Mouse (Mus musculus): ENCODE measurements at regions not wholly inside any gene's neighbourhood (a gene's known extent, or its start where the extent isn't known, plus 50 kb on each side); places are given as distances from the start of the nearest gene placed in this dataset.

DNA sequence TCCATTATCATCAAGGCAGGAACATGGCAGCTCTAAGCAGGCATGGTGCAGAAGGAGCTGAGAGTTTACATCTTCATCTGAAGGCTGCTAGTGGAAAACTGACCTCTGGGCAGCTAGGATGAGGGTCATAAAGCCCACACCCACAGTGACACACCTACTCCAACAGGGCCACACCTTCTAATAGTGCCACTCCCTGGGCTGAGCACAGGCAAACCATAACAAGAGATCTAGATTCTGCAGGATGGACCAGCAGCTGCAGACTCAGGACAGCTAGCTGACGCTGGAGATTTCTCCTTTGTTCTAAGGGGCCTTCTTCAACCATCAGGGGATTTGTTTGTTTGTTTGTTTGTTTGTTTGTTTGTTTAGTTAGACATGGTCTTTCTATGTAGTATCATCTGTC lies 79.6 kb upstream of the Bod1 start:
- no peak for DNase-seq

DNA sequence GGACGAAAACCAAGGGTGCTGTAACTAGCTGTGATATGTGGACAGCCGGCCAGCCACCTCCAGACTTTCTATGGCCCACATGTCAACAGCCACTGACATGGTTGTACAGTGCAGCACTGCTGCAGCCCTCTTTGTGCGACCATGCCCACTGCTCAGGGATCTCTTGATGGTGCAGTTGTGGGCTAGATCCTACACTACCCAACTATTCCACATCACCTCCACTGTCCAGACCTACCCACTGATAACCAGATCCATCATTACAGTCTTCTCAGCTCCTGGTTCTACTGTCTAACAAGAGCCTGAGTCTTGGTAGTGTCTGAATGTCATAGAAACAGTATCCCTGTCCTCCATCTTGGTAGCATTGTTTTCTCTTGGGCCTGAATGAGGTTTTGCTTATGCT lies 81.5 kb upstream of the Bod1 start:
- DNase-seq = no peak

DNA sequence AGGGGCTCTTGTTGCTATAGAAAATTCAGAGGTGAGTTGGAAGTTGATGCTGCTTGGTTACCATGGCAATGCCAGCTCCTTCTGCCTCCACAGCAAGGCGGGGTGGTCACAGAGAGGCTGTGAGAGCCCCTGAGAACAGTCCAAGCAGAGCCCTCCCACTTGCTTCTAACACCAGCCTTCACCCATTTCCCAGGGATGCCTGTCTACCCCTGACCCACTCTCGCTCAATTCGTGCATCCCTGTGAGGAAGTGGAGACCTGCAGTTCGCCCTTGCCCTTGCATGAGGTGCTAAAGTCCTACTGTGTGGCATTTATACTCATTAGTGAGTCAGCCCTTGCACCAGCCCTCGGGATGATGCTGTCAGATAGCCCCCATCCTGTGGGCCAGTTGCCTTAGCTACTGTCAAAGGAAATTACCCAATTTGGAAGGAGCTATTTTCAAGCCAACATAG lies 82.1 kb upstream of the Bod1 start:
- no peak for DNase-seq

DNA sequence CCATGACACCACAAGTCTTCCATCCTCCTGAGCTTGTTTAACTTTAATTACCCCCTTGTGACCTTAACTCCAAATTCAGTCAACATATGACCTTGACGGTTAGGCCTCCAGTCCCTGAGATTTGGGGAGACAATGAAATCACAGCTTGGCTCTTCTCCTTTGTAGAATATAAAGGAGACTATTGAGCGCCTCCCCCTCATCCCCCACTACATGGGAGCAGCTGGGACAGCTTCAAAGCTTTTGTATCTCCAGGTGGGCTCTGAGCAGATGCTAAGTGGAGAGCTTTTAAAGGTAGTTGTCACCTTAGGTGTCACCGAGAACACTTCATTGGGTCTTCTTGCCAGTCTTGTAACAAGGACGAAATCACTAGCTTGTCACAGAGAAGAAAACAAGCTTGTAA lies 82.7 kb upstream of the Bod1 start:
- DNase-seq = no peak

DNA sequence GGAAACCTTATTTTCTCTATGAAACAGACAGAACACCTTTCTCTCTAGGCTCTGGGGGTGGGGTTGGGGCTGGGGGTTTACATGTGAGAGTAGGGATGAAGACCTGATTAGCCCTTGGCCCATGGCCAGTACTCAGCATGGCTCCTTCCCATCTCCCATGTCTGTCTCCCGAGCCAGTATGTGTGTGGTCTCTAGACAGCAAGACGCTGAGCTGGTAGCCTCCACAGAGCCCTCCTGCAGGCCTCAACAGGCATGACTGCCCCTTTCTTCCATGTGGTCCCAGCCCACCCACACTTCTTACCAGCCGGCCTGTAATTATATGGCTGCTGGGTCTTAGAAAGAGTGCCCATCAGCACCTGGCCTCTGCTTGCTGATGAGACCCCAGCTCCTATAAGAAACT lies 84.2 kb upstream of the Bod1 start:
- DNase-seq = no peak

DNA sequence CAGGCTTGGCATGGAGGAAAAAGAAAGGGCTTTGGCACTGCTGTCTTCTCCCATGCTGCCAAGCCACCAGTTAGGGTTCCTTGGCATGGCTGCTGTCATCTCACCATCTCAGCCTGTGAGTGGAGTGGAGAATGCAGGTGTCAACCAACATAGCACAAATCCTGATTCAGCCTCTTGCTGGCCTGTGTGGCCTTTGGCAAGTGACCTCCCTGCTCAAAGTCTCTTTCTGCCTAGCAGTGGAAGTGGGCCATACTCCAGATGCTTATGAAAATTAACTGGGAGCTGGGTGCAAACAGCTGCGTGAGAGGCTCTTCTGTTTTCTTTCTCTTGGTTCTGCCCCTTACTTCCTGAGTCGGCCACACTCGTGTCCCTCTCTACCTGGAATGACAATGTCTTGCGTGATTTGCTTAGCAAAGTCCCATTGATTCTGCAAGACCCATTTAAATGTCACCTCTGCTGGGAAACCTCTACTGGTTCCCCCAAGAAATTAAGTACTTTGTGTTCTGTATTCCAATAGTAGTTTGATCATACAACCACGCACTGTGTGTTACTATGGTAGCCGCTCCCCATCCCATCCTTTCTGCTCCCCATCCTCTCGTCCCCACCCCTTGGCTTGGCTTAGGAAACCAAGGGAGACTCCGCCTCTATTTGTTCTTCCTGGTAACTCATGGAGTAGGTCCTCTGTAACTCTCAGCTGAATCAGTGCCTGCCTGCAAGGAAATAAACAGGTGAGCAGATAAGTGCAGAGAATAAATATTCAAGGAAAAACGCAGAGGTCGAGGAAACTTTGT lies 84.9 kb upstream of the Bod1 start:
- no peak for DNase-seq

DNA sequence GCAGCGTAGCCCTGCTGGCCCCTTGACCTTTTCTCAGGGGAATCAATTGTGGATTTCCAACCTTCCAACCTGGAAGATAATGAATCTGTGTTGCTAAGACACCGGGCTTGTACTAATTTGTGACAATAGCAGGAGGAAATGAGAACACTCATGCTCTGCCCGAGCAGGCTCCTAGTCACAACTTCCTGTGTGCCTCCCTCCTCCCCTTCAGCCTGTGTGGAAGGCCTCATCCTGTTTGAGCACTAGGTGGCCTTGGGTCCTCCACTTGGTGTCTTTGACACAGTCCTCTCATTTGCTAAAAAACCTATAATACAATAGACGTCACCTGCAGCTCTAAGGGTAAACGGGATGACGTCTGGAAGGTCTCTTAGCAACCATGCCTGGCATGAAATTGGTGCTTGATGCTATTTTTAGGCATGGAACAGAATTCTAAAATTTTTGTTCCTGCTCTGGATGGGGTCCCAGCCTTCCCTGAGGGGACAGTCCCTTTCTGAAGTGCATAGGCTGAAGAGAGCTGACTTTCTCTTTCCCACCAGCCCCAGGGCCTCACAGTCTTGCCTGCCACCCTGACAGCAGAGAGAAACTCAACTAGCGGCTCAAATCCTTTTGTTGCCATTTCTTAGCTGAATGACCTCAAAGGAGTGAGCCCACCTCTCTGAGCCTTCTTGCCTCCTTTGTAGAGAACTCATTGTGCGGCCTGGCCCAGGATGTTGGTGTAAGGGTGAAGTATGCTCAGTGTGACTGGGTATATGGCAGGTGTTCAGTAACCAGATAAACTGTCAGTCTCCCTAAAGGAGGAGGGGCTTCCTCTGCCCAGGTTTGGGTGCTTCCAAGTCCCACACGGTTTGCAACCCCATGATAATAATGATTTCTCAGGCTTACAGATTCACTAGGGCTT lies 88.4 kb upstream of the Bod1 start:
- peak; percentile 35 for DNase-seq

DNA sequence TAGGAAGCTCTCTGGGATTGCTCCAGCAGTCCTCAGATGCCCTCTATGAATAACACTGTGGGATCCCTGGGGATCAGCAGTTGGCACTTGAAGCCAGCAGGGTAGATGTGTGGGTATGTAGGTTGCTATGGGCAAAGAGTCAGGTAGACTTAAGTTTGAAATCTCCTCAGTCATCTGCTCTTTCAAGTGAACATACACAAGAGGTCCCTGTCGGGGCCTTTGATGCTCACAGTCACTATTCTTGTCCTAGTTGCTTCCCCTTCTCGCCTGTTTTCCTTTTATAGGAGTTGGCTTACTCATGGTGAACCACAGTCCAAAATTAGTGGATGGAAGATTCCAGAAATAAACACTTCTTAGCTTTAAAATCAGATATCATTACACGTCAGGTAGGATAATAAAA lies 92.2 kb upstream of the Bod1 start:
- no peak for DNase-seq

DNA sequence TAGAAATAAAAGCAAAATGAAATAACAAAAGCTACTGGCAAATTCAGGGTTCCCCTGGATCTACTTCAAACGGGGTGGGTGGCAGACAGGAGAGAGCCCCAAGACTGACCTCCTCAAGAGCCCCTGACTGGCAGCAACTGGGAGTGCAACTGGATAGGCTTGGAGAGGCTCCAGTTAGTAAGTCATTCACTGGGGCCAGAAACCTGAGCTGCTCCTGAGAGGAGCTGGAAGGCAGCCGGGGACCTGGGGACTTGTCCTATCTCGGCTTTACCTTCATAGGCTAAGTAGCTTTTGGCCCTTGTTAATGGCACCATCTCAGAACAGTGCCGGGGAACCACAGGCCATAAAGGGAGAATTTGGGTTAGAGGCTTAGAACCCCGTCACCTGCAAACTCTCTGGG lies 94.6 kb upstream of the Bod1 start:
- DNase-seq = no peak

DNA sequence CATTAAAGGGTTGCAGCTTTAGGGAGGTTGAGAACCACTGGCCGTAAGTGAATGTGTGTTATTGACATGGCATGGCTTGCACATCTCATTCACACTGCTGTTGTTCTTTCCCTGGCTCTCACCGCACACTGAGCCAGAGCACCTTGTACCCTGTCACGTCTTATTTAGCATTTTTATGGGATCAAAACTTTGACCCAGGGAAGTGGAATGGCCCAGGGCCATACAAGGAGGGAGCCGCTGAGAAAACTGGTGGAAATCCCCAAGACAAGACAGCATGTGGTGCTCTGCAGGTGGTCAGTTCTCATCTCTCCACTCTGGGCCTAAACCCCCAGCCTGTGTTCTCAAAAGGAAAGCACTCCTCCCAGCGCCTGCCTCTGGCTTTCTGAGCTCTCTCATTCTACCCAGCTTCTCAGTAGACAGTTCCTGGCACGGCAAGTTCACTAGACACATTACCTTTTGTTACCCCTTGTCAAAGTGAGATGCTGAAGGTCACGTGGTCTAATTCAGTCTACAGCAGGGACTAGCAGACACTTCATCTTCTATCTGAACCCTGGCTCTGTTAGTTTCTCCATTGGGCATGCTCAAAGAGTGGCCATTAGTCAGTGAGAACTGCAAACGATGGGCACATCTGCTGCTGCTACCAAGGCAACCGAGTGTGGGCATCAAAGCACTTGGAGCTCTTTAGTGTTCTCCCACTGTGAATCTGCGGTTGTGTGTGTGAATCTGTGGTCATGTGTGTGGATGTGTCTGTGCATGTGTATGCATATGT lies 96.2 kb upstream of the Bod1 start:
- DNase-seq = peak; percentile 20

DNA sequence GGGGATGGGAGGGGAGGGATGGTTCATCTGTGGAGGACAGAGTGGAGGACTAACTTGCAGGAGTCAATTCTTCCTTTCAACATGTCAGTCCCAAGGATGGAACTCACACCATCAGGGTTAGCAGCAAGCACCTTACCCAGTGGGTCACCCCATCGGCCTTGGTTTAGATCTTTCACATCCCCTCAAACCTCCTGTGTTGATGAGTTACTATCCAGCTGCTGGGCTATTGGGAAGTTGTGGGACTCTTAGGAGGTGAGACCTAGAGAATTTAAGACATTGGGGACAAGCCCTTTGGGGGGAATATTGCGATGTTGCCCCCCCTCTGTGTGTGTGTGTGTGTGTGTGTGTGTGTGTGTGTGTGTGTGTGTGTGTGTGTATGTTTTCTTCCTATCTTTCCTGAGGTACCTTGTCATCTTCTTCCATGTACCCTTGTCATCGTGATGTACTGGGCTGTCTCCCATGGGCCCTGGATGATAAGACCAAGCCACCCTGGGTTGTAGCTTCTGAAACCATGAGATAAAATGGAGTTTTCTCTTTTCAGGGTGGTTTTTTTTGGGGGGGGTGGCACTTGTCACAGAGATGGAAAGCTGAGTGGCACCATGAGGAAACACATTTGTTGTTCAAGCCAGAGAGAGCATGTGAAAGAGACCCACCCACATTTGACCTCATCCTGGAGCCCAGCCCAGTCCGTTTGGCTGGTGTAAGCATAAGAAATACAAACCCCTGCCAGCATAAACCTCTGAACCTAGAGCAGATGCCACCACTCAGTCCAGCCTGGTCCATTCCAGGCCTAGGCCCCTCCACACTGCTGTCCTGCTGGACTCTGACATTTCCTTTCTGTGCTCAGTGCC lies 98.3 kb upstream of the Bod1 start:
- no peak for DNase-seq

DNA sequence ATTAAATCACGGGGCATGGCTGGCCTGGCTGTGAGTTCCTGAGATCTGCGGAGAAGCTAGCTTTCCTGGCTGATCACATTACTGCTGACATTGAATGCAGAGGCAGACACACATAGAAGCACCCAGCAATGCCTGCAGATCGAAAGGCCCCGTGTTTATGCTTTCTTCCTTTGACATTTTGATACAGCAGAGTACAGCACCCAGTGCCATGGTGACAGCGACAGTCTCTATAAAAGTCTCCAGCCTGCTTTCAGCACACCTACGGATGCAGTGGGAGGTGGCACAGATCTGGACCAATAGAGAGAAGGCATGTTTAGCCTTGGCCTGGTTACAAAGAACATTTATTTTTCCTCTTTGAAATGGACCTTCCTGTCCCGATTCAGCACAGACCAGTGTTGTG lies 99.2 kb upstream of the Bod1 start:
- DNase-seq = no peak

DNA sequence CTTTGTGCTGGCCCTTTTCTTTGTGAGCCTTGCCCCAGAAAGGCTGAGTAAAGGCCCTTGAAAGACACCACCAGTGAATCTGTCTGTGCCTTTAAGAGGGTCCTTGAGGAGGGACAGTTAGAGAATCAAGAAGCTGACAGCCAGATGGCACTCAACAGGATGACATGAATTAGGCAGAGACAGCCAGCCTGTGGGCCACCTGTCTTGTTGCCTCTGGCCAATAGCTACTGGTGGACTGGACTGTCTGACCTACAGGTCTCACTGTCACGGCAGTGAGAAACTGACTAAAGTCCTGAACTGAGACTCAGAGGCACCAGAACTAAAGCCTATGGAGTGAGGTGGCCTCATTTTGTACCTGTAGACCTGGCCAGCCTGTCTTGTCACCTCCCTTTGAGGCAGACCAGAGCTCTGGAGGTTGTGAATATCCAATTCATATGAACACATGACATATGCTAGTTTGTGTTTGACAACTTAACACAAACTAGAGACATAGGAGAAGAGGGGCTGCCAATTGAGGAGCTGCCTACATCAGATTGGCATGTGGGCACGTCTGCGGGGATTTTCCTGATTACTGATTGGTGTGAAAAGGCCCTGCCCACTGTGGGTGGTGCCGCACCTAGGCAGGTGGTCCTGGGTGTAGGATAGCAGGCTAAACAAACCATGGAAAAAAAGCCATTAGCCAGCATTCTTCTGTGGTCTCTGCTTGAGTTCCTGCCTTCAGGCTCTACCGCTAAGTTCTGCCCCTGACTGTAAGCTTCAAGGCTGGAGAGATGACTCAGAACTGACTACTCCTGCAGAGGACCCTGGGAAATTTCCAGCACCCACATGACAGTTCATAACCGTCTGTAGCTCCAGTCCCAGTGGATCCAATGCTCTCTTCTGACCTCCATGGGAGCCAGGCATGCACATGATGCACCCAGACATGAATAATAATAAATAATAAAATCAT lies 100.1 kb upstream of the Bod1 start:
- no peak for DNase-seq

DNA sequence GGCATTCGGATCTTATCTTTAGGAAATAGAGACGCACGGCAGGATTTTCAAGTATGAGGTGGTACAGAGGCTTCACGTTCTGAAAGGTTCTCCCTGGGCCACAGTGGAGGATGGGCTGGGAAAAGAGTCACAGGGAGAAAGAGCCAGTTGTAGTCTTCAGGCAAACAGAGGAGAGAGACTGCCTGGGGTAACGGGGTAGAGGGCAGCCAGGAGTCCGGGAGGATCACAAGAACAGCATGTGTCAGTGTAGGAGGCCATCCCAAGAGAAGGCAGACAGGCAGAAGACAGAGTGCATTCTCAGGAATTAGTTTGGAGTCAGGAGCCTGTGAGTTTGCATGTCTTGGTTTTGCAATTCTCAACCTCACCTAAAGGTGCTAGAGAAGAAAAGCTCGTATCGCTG lies 94.5 kb upstream of the Cpeb4 start:
- DNase-seq = no peak

DNA sequence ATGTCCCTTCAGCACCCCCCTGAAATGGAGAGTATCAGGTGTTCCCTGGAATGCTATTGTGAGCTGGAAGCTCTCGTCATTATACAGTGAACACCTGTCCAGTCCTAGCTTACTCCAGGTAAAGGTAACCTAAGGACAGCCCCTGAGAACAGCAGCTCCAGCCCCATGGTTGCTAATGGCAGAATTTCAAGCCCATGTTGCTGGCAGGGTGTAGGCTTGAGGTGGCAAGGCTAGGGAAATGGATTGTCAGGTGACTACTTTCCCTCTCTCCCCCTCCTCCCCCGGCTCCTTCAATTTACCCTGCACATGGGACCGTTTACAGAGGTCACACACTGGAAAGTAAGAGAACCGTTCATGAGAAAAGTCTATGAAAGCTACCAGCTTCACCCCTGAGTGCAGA lies 93.2 kb upstream of the Cpeb4 start:
- no peak for DNase-seq

DNA sequence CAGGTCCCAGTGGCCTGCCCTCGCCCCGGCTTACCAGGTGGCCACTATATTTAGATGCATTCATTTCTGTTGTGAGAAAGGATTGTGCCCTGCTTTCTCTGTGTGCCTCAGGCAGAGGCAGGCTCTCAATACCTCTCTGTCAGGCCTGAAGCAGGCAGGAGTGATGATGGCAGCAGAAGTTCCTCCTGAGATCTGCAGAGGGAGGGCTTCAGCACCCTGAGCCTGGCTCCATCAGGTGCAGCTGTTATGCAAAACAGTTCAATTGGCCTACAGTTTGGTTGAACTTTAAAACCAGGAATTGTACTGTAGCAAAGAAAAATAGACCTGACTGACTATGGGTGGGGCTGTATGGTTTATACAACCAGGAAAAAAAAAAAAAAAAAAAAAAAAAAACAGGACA lies 92.7 kb upstream of the Cpeb4 start:
- no peak for DNase-seq

DNA sequence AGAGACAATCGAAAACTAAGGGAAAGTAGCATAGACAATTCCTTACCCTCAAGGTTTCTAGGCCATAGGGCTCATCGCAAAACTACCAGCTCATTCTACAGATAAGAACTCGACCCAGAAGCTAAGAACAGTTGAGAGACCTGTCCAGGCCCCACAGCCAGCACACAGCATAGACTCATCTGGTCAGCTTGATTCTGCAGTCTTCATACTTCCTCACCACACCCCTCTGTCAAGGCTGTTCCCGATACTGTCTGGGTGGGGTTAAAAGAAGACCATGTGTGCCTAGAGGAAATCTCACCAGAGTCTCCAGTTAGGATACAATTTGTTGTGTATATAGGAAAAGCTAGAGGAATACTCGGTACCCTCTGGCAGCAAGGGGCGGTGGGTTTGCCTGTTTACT lies 91.0 kb upstream of the Cpeb4 start:
- DNase-seq = no peak

DNA sequence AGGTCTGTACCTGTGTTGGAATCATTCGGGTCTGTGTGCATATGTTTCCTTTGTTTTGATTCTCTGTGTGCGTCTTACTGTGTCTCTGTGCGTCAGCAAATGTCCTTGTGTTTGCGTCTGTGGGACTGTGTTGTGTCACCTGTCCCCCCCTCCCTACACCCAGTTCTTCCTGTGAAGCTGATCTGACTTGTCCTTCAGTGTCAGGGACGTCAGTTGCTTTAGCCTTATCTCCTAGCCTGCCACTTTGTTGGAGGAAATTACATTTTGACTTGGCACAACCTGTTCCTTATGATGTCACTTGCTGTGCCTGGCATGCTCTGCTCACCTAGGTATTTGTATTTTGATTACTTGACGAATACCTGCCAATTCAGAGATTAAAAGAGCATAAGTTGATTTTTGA lies 90.4 kb upstream of the Cpeb4 start:
- DNase-seq = no peak

DNA sequence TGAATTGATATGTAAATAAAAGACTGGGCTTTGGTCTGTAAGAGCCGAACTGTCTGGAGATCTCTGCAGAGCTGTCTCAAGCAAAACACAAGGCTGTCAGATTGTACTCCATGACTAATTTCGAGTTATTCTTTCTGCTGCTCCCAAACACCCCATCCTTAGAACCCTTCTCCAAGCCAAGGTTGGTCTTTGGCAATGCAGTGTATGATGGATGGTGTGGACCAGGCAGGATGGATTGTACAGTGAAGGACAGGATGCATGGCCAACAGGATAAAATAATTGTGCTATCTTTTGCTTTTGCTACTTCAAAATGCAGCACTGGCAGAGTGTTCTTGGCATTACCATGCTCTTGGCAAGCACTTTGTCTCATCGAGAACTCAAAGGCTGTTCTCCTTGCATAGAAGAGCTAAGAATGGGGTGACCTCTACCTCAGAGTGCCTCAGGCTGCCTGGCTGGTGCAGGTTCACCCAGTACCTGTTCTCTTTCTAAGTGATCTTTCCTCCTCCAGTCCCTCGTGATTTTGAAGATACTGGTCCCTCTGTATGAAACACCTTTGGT lies 88.4 kb upstream of the Cpeb4 start:
- DNase-seq = no peak

DNA sequence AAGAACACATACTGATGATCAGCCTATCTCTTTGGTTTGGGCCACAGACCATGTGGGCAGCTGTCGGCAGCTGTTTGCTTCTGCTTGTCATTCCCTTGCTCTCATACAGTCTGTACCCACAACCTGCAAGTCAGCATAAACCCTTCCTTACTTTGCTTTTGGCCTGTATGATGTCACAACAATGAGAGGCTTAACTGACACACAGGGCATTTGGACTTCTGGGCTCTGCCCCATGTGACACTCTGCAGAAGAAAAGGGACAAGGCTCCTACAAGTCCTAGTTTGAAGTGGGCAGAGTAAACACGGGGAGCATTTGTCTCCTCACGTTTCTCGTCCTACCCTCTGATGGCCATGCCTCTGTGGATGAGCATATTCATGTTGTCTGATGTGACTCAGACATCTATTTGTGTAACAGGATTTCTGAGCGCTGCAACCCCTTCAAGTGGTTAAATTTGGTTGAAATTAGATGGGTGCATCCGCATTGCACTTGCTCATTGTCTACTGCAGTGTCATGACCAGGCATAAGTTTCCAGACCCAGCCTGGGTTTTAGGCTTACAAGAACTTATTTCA lies 87.6 kb upstream of the Cpeb4 start:
- DNase-seq = no peak

DNA sequence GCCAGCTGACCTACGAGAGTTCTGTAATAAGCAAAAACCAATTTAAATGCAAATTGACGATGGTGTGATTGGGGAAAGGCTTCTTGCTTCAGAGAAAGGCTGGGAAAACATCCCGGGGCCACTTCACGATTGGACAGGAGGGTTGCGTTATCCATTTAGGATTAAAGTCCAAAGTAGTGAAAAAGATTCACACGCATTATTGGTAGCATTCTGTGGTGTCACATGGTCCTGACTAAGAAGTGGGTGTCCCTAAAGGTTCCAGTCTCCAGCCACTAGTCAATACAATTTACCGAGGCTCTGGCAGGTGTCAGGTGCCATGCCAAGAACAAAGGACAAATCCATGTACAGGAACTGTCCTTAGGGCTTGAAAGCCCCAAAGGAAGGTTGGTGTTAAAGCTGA lies 86.9 kb upstream of the Cpeb4 start:
- DNase-seq = no peak

All from embryo, embryonic 11 days (tissue).